Mouse (Mus musculus): Measurements from ENCODE around the gene Adamts17.

- TF ChIP-seq POLR2A (IDR thresholded peaks at IDR 0.05; ENCODE audit: extremely low read depth, insufficient read depth, low read length) (no peak), CTCF (IDR thresholded peaks at IDR 0.05; ENCODE audit: extremely low read depth, insufficient read depth, low read length) (no peak)
Measured at GRCm38 (mm10) chr7:66957764-66958163, 118.2 kb downstream of the Adamts17 start.
